ENCODE assay signal across 27 mouse cellular contexts in genomic region chr9:22408344-22408743, GRCm38 (mm10). TPM values are rescaled to one million over a fixed set of nuclear protein-coding genes. Genes with fewer than 3 reads are reported as not detected.
DNase-seq lines count a peak whose midpoint lies in the region; ATAC-seq and TF ChIP-seq lines count a peak whose summit lies in the region.
"Not testable (repeated sequence)": the region's sequence is repeated elsewhere in the genome, so short reads cannot be mapped to it uniquely, and the experiment has no call there.
"Had no signal": no experiment of that assay in that cellular context is flagged by ENCODE, and none has a peak within 500 bp of the region (broad histone marks: within the 10 kb centered on the region; RNA-seq: fewer than 3 reads in every experiment).

No protein-coding gene starts in this region.

- not testable (repeated sequence) for H3K4me2 ChIP-seq in CH12.LX (ENCODE audit: insufficient read depth, low read depth, poor library complexity, severe bottlenecking); kidney, postnatal 0 days (ENCODE audit: low read length)

- intact Hi-C loops in heart, adult 2 months (cut with DNase I), result loop anchor here (5.0 kb wide), 1 partner anchor 251 kb away; the partner anchor contains the start of gene Pigyl
- intact Hi-C loops in left cerebral cortex, adult 2 months (cut with DNase I), result loop anchor here (2.0 kb wide), 3 partner anchors 102 to 252 kb away; partner anchors contain the start of genes Pigyl, Zfp809 and Zfp810

- H3K27me3 ChIP-seq in CH12.LX (replicated peaks); Patski; cerebellum, adult 2 months (ENCODE audit: control insufficient read depth, insufficient read depth, low read length); heart, adult 2 months (ENCODE audit: control insufficient read depth, insufficient read depth, low read length); kidney, postnatal 0 days (ENCODE audit: insufficient read depth, low read length): not testable (repeated sequence)

- ATAC-seq in Patski; kidney, postnatal 0 days (replicated peaks; ENCODE audit: low FRiP score, low read depth): not testable (repeated sequence)

- H3K79me2 ChIP-seq in CH12.LX (replicated peaks; ENCODE audit: control insufficient read depth, extremely low read depth, insufficient read depth, poor library complexity, severe bottlenecking); heart, adult 2 months (replicated peaks; ENCODE audit: control insufficient read depth, insufficient read depth, low read length): not testable (repeated sequence)

- not testable (repeated sequence) for H3K9ac ChIP-seq in CH12.LX (ENCODE audit: insufficient read depth, low read depth); heart, adult 2 months (ENCODE audit: low read depth, low read length); kidney, postnatal 0 days (ENCODE audit: low read depth, low read length)

- peak; percentile 63 for TF ChIP-seq RAD21 in CH12.LX (IDR thresholded peaks at IDR 0.05; ENCODE audit: low read depth, low read length)

- DNase-seq in CH12.LX (ENCODE audit: extremely low read depth), result peak; percentile 16
- not testable (repeated sequence) for DNase-seq in Patski (ENCODE audit: low read depth, low spot score); cerebellum, adult 2 months; heart, adult 2 months; left cerebral cortex, adult 2 months (ENCODE audit: extremely low spot score in 1 of 2, low spot score in 2 of 2)
- peak; percentile 24 for DNase-seq in kidney, postnatal 0 days (ENCODE audit: low spot score)
- DNase-seq in lung, postnatal 10 days, result peak; percentile 36
- DNase-seq in right cerebral cortex, adult 18-20 months, result peak; percentile 30

- POLR2A ChIA-PET in Patski (lab: Charles Lee), result interaction anchor here (1.0 kb wide), 1 partner anchor 183 kb away, joined by 8 read pairs; the partner anchor contains the start of gene Zfp809

- CTCF ChIA-PET in Patski (lab: Charles Lee), result interaction anchor here (0.9 to 1.7 kb wide), 4 partner anchors 10 to 266 kb away, joined by 3 to 6 read pairs (median 4); no protein-coding TSS in a partner anchor

- 25% methylated on average over 4 of the region's 4 CpGs for WGBS in cerebellum, adult 2 months
- WGBS in heart, adult 2 months, result 8% methylated on average over 4 of the region's 4 CpGs
- WGBS in kidney, postnatal 0 days, result 21% methylated on average over 4 of the region's 4 CpGs

- not testable (repeated sequence) for H3K9me3 ChIP-seq in CH12.LX (replicated peaks; ENCODE audit: low read length); kidney, postnatal 0 days (replicated peaks; ENCODE audit: low read length)

- dilution Hi-C loops in CH12.LX (cut with MboI; ENCODE audit: extremely low pct_ligation_motif_present, extremely low pct_unique_long_range_greater_than_20kb, low sequenced_read_pairs), result not testable (repeated sequence)

- TF ChIP-seq POLR2A in CH12.LX (IDR thresholded peaks at IDR 0.05; ENCODE audit: low read depth, low read length); cerebellum, adult 2 months (IDR thresholded peaks at IDR 0.05; ENCODE audit: borderline replicate concordance, insufficient read depth, low read length); heart, adult 2 months (IDR thresholded peaks at IDR 0.05; ENCODE audit: insufficient read depth, low read depth, low read length): not testable (repeated sequence)

- TF ChIP-seq CTCF in CH12.LX (conservative IDR thresholded peaks at IDR 0.05 in 1 of 2, IDR thresholded peaks at IDR 0.05 in 1 of 2; ENCODE audit: low read depth in 2 of 2, low read length in 2 of 2), result peak in 1 of 2 experiments; percentile 65; a peak in 2 of 4 replicates
- peak; percentile 71 for TF ChIP-seq CTCF in Patski (IDR thresholded peaks at IDR 0.05)
- peak; percentile 16; the same call in 1 of the 2 replicates for TF ChIP-seq CTCF in cerebellum, adult 2 months (IDR thresholded peaks at IDR 0.05; ENCODE audit: borderline replicate concordance, insufficient read depth, low read depth, low read length)
- peak; percentile 50 for TF ChIP-seq CTCF in heart, adult 2 months (IDR thresholded peaks at IDR 0.05)
- peak; percentile 53; the same call in 1 of the 2 replicates for TF ChIP-seq CTCF in kidney, postnatal 0 days (IDR thresholded peaks at IDR 0.05; ENCODE audit: low read depth)
- peak; percentile 36 for TF ChIP-seq CTCF in left cerebral cortex, adult 2 months (IDR thresholded peaks at IDR 0.05)

- not testable (repeated sequence) for H3K36me3 ChIP-seq in CH12.LX (replicated peaks in 1 of 2; ENCODE audit: control insufficient read depth in 1 of 2, insufficient read depth in 1 of 2, low read length in 1 of 2); heart, adult 2 months (ENCODE audit: control insufficient read depth, insufficient read depth, low read length); kidney, postnatal 0 days (ENCODE audit: insufficient read depth, low read length)

- not testable (repeated sequence) for TF ChIP-seq EP300 in CH12.LX (IDR thresholded peaks at IDR 0.05; ENCODE audit: low read length); heart, adult 2 months (IDR thresholded peaks at IDR 0.05; ENCODE audit: insufficient read depth, low read depth, low read length)

- H3K27ac ChIP-seq in CH12.LX (ENCODE audit: insufficient read depth, low read depth); cerebellum, adult 2 months (ENCODE audit: insufficient read depth, low read length); heart, adult 2 months; kidney, postnatal 0 days; left cerebral cortex, adult 2 months: not testable (repeated sequence)

- in situ Hi-C loops in CH12.LX (cut with MboI; ENCODE audit: low pct_ligation_motif_present, low pct_unique_long_range_greater_than_20kb, low sequenced_read_pairs), result not testable (repeated sequence)
- in situ Hi-C loops in Patski (cut with MboI; ENCODE audit: low pct_unique_long_range_greater_than_20kb), result loop anchor here (10.0 kb wide), 1 partner anchor 344 kb away; no protein-coding TSS in a partner anchor

- H3K4me1 ChIP-seq in CH12.LX (ENCODE audit: control insufficient read depth in 1 of 2, insufficient read depth in 2 of 2); cerebellum, adult 2 months (ENCODE audit: control insufficient read depth, insufficient read depth, low read length); heart, adult 2 months (ENCODE audit: control insufficient read depth, insufficient read depth, low read length); kidney, postnatal 0 days (replicated peaks; ENCODE audit: insufficient read depth, low read length): not testable (repeated sequence)

- not testable (repeated sequence) for H3K4me3 ChIP-seq in CH12.LX (replicated peaks in 1 of 3; ENCODE audit: low read depth in 2 of 3, low read length in 2 of 3, poor library complexity in 1 of 3); cerebellum, adult 2 months (replicated peaks; ENCODE audit: insufficient read depth, low read depth, low read length); heart, adult 2 months; kidney, postnatal 0 days (replicated peaks; ENCODE audit: low read depth, low read length); left cerebral cortex, adult 2 months

TF ChIP-seq in CH12.LX, 34 proteins besides CTCF, POLR2A, EP300 and RAD21:
- TF ChIP-seq ZNF384 (IDR thresholded peaks at IDR 0.05; ENCODE audit: low read depth, low read length) (peak; percentile 21; the same call in 1 of the 2 replicates), SMC3 (IDR thresholded peaks at IDR 0.05; ENCODE audit: low read depth, low read length) (peak; percentile 39)

RNA-seq across cellular contexts. Expression of gene 9530077C05Rik, which starts 3.0 kb away (rescaled TPM):
- total RNA-seq in CH12.LX (2012; rRNA removed), result 0.46 and 0.93 TPM in 2 replicates
- 0.71 and 0.78 TPM in 2 replicates for total RNA-seq in CH12.LX (2014; rRNA removed)
- 0.27 and 1.4 TPM in 2 replicates for polyA plus RNA-seq in CH12.LX (2012; ENCODE audit: insufficient read length, low read depth)
- 12.7 TPM for polyA plus RNA-seq in Patski (2021)
- polyA plus RNA-seq in cerebellum, adult 2 months (2012; rRNA removed), result 8.6 and 9.0 TPM in 2 replicates
- under 1 TPM; 0.29 to 0.50 TPM for total RNA-seq in heart, adult 2 months (2021)
- polyA plus RNA-seq in heart, adult 2 months (2012; rRNA removed), result 0.27 and 0.53 TPM in 2 replicates
- polyA plus RNA-seq in kidney, postnatal 0 days (2015; fragmentation: Nextera tagmentation; extraction: Ambion mirVana), result 2.1 and 2.9 TPM in 2 replicates
- 10 to 100 TPM in 1 of 2 experiments, 1 to 10 TPM in 1; 7.0 to 10.0 TPM for total RNA-seq in left cerebral cortex, adult 2 months (2021)

RNA-seq across cellular contexts. Expression of gene Anln, which starts 19.4 kb away (rescaled TPM):
- total RNA-seq in CH12.LX (2012; rRNA removed), result 12.2 and 14.6 TPM in 2 replicates
- total RNA-seq in CH12.LX (2014; rRNA removed), result 15.7 and 16.2 TPM in 2 replicates
- polyA plus RNA-seq in CH12.LX (2012; ENCODE audit: insufficient read length, low read depth), result 12.3 and 14.9 TPM in 2 replicates
- polyA plus RNA-seq in Patski (2021), result 87.6 TPM
- polyA plus RNA-seq in cerebellum, adult 2 months (2012; rRNA removed), result 25.3 and 32.4 TPM in 2 replicates
- total RNA-seq in heart, adult 2 months (2021), result 1 to 10 TPM; 1.4 to 1.5 TPM
- polyA plus RNA-seq in heart, adult 2 months (2012; rRNA removed), result 0.43 and 0.82 TPM in 2 replicates
- polyA plus RNA-seq in kidney, postnatal 0 days (2015; fragmentation: Nextera tagmentation; extraction: Ambion mirVana), result 15.3 and 17.7 TPM in 2 replicates
- total RNA-seq in left cerebral cortex, adult 2 months (2021), result 1 to 10 TPM; 8.6 to 9.7 TPM

RNA-seq across cellular contexts. Expression of gene Gm17545, which starts 45.7 kb away (rescaled TPM):
- total RNA-seq in CH12.LX (2012; rRNA removed) (not detected in 2 replicates), CH12.LX (2014; rRNA removed) (not detected in 2 replicates)
- polyA plus RNA-seq in CH12.LX (2012; ENCODE audit: insufficient read length, low read depth) (not detected in 2 replicates), Patski (2021) (not detected)
- not detected in 2 replicates for polyA plus RNA-seq in cerebellum, adult 2 months (2012; rRNA removed)
- total RNA-seq in heart, adult 2 months (2021), result not detected
- not detected in 2 replicates for polyA plus RNA-seq in heart, adult 2 months (2012; rRNA removed)
- not detected in 2 replicates for polyA plus RNA-seq in kidney, postnatal 0 days (2015; fragmentation: Nextera tagmentation; extraction: Ambion mirVana)
- total RNA-seq in left cerebral cortex, adult 2 months (2021), result not detected
- total RNA-seq: adrenal gland, postnatal 10 days; common myeloid progenitor, adult 5-6 weeks; gastrocnemius, postnatal 36 days; heart, adult 8-10 months; heart, postnatal 36 days; layer of hippocampus, postnatal 14 days had no signal
- polyA plus RNA-seq: activated CD4-positive, CD25-positive, alpha-beta regulatory T cell, adult 4 months; embryonic facial prominence, embryonic 10.5 days; forebrain, embryonic 11.5 days; heart, embryonic 14.5 days; hindbrain, embryonic 13.5 days; inflammation-experienced regulatory T-cells, adult 6 months; large intestine, adult 2 months; limb, embryonic 10.5 days; macrophage; midbrain, embryonic 16.5 days; neural tube, embryonic 14.5 days; stomach, embryonic 15.5 days; thymus, adult 2 months had no signal
